Mouse (Mus musculus): Measurements from ENCODE around the gene Tnnt1.

- TF ChIP-seq NANOG (IDR thresholded peaks at IDR 0.05; ENCODE audit: borderline replicate concordance, low read length) (no peak), CTCF (conservative IDR thresholded peaks at IDR 0.05; ENCODE audit: low read length) (no peak), POU5F1 (IDR thresholded peaks at IDR 0.05; ENCODE audit: borderline replicate concordance, low read length) (no peak)
Measured at GRCm38 (mm10) chr7:4499034-4499433, 17.1 kb downstream of the Tnnt1 start.

Measured in E14TG2a.4 (cell line).